Mouse (Mus musculus) ovary, adult 18-20 months (tissue): ENCODE measurements around the gene Pf4.
"Not testable (repeated sequence)": the region's sequence is repeated elsewhere in the genome, so short reads cannot be mapped to it uniquely, and the experiment has no call there.

Experiments used
- DNase-seq: peaks from one replicate; pipeline ENCODE4 v3.0.0; 2022; ENCODE audit warnings: low spot score, mixed read lengths

Pf4 gene

GRCm38 (mm10) chr5:90788114-90788513 lies 15.9 kb downstream of the Pf4 start:
- DNase-seq = no peak

GRCm38 (mm10) chr5:90789306-90790073 lies 17.3 kb downstream of the Pf4 start:
- no peak for DNase-seq

- no peak for DNase-seq
Measured at GRCm38 (mm10) chr5:90790074-90790502, 17.9 kb downstream of the Pf4 start.

- no peak for DNase-seq
Measured at GRCm38 (mm10) chr5:90794195-90794625, 22.0 kb downstream of the Pf4 start, which contains the start of gene Cxcl15. Gene Cxcl15 (plus strand): TSS chr5:90794534.

- not testable (repeated sequence) for DNase-seq
Measured at GRCm38 (mm10) chr5:90795392-90795791, 23.2 kb downstream of the Pf4 start.

GRCm38 (mm10) chr5:90804574-90804973 lies 32.3 kb downstream of the Pf4 start:
- no peak for DNase-seq

- no peak for DNase-seq
Measured at GRCm38 (mm10) chr5:90806050-90806449, 33.8 kb downstream of the Pf4 start.

GRCm38 (mm10) chr5:90807176-90807950 lies 35.1 kb downstream of the Pf4 start:
- no peak for DNase-seq

GRCm38 (mm10) chr5:90819756-90820155 lies 47.5 kb downstream of the Pf4 start:
- no peak for DNase-seq
